Comparison of ENCODE assay signal across 8 mouse cellular contexts in the genomic region with DNA sequence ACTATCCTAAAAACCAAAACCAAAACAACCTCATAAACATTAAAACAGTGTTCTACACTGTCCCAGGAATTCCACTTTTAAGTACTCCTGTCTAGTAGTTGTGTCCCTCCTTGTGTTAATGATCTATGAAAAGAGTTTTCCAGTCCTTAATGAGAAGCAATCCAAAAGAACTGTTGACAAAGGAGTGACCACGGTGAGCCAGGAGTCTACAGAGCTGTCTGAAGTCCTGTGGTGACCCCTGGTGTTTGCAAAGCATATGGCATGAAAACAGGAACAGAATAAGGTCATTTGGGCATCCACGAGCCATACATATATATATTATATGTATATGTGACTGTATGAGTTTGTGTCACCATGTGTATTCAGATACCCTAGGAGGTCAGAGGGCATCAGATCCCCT. TPM values are rescaled to one million over a fixed set of nuclear protein-coding genes. Genes with fewer than 3 reads are reported as not detected.
DNase-seq lines count a peak whose midpoint lies in the region; ATAC-seq and TF ChIP-seq lines count a peak whose summit lies in the region.

No protein-coding gene starts in this region.

- TF ChIP-seq CTCF in embryonic fibroblast, embryonic 13.5 days (IDR thresholded peaks at IDR 0.05; ENCODE audit: borderline replicate concordance, insufficient read depth, low read length), result peak; percentile 25; the same call in 1 of the 2 replicates

- no peak overlapping the region for H3K27ac ChIP-seq in hindbrain, embryonic 10.5 days
- H3K27ac ChIP-seq in hindbrain, embryonic 13.5 days, result no peak overlapping the region
- no peak overlapping the region for H3K27ac ChIP-seq in embryonic fibroblast, embryonic 13.5 days (ENCODE audit: insufficient read depth, low read length)
- H3K27ac ChIP-seq in liver, embryonic 12.5 days, result no peak overlapping the region

- no peak; the same call in 1 of the 2 replicates for ATAC-seq in hindbrain, embryonic 13.5 days (ENCODE audit: low FRiP score)
- ATAC-seq in liver, embryonic 12.5 days, result peak; percentile 52

- peak; percentile 59 for DNase-seq in hindbrain, embryonic 10.5 days (ENCODE audit: low spot score)
- DNase-seq in adrenal gland, adult 8-10 months, result peak; percentile 44
- peak; percentile 89 for DNase-seq in induced T-regulatory cell, adult 2 months (ENCODE audit: low read depth)
- DNase-seq in naive thymus-derived CD4-positive, alpha-beta T cell, adult 2 months (ENCODE audit: low read depth), result peak; percentile 86
- DNase-seq in yolk sac, embryonic 10.5 days (ENCODE audit: low spot score), result peak; percentile 56

- TF ChIP-seq POLR2A in embryonic fibroblast, embryonic 13.5 days (IDR thresholded peaks at IDR 0.05; ENCODE audit: low read depth, low read length), result no peak

- no peak overlapping the region for H3K4me2 ChIP-seq in hindbrain, embryonic 13.5 days
- no peak overlapping the region for H3K4me2 ChIP-seq in liver, embryonic 12.5 days

- WGBS in hindbrain, embryonic 10.5 days, result 18% methylated on average over 2 of the region's 2 CpGs
- 11% methylated on average over 2 of the region's 2 CpGs for WGBS in hindbrain, embryonic 13.5 days
- WGBS in liver, embryonic 12.5 days (ENCODE audit: insufficient replicate concordance), result 5% methylated on average over 2 of the region's 2 CpGs

- peaks cover 13% of the 10 kb centered on the region for H3K9me3 ChIP-seq in hindbrain, embryonic 10.5 days
- peaks cover 4% of the 10 kb centered on the region; the same call in 1 of the 2 replicates for H3K9me3 ChIP-seq in hindbrain, embryonic 13.5 days
- no peaks in the 10 kb centered on the region for H3K9me3 ChIP-seq in liver, embryonic 12.5 days (replicated peaks)

- peaks cover 49% of the 10 kb centered on the region for H3K27me3 ChIP-seq in hindbrain, embryonic 10.5 days (ENCODE audit: insufficient read depth, poor library complexity, severe bottlenecking)
- H3K27me3 ChIP-seq in hindbrain, embryonic 13.5 days, result peaks cover 54% of the 10 kb centered on the region
- peaks cover 48% of the 10 kb centered on the region for H3K27me3 ChIP-seq in liver, embryonic 12.5 days (replicated peaks)

- H3K36me3 ChIP-seq in hindbrain, embryonic 10.5 days, result no peaks in the 10 kb centered on the region
- no peaks in the 10 kb centered on the region; the same call in 1 of the 2 replicates for H3K36me3 ChIP-seq in hindbrain, embryonic 13.5 days
- H3K36me3 ChIP-seq in liver, embryonic 12.5 days, result no peaks in the 10 kb centered on the region

- H3K4me3 ChIP-seq in hindbrain, embryonic 10.5 days, result no peak overlapping the region
- H3K4me3 ChIP-seq in hindbrain, embryonic 13.5 days, result no peak overlapping the region
- no peak overlapping the region for H3K4me3 ChIP-seq in embryonic fibroblast, embryonic 13.5 days (ENCODE audit: insufficient read depth, low read length)
- H3K4me3 ChIP-seq in liver, embryonic 12.5 days, result no peak overlapping the region

- peaks cover 18% of the 10 kb centered on the region for H3K4me1 ChIP-seq in hindbrain, embryonic 10.5 days (replicated peaks)
- peaks cover 18% of the 10 kb centered on the region for H3K4me1 ChIP-seq in hindbrain, embryonic 13.5 days (replicated peaks)
- no peaks in the 10 kb centered on the region for H3K4me1 ChIP-seq in embryonic fibroblast, embryonic 13.5 days (ENCODE audit: control insufficient read depth, insufficient read depth, low read length)
- H3K4me1 ChIP-seq in liver, embryonic 12.5 days, result peaks cover 16% of the 10 kb centered on the region

- H3K9ac ChIP-seq in hindbrain, embryonic 13.5 days, result no peak overlapping the region
- H3K9ac ChIP-seq in liver, embryonic 12.5 days, result no peak overlapping the region

RNA-seq across cellular contexts. Expression of a gene that starts 8.0 kb away (rescaled TPM):
- polyA plus RNA-seq in hindbrain, embryonic 10.5 days (2016; fragmentation: Nextera tagmentation; extraction: Ambion mirVana), result 126 and 157 TPM in 2 replicates
- polyA plus RNA-seq in hindbrain, embryonic 13.5 days (2015; fragmentation: Nextera tagmentation; extraction: Ambion mirVana), result 80.3 and 95.9 TPM in 2 replicates
- 100 to 1,000 TPM; 168 to 169 (median 168) TPM for total RNA-seq in adrenal gland, adult 8-10 months (2022)
- 273 and 288 TPM in 2 replicates for polyA plus RNA-seq in embryonic fibroblast, embryonic 13.5 days (2011; ENCODE audit: insufficient read length, low read depth, missing spikeins)
- polyA plus RNA-seq in liver, embryonic 12.5 days (2016; fragmentation: Nextera tagmentation; extraction: Ambion mirVana), result 145 and 148 TPM in 2 replicates

RNA-seq across cellular contexts. Expression of a gene that starts 8.5 kb away (rescaled TPM):
- 2.8 and 4.4 TPM in 2 replicates for polyA plus RNA-seq in hindbrain, embryonic 10.5 days (2016; fragmentation: Nextera tagmentation; extraction: Ambion mirVana)
- 6.0 and 6.7 TPM in 2 replicates for polyA plus RNA-seq in hindbrain, embryonic 13.5 days (2015; fragmentation: Nextera tagmentation; extraction: Ambion mirVana)
- 1 to 10 TPM; 3.2 to 7.5 (median 5.9) TPM for total RNA-seq in adrenal gland, adult 8-10 months (2022)
- polyA plus RNA-seq in embryonic fibroblast, embryonic 13.5 days (2011; ENCODE audit: insufficient read length, low read depth, missing spikeins), result 0.80 and 1.0 TPM in 2 replicates
- 0.77 and 1.4 TPM in 2 replicates for polyA plus RNA-seq in liver, embryonic 12.5 days (2016; fragmentation: Nextera tagmentation; extraction: Ambion mirVana)

RNA-seq across cellular contexts. Expression of a gene that starts 11.5 kb away (rescaled TPM):
- polyA plus RNA-seq in hindbrain, embryonic 10.5 days (2016; fragmentation: Nextera tagmentation; extraction: Ambion mirVana), result 113 and 144 TPM in 2 replicates
- polyA plus RNA-seq in hindbrain, embryonic 13.5 days (2015; fragmentation: Nextera tagmentation; extraction: Ambion mirVana), result 181 and 184 TPM in 2 replicates
- 100 to 1,000 TPM; 235 to 249 (median 240) TPM for total RNA-seq in adrenal gland, adult 8-10 months (2022)
- 85.6 and 98.6 TPM in 2 replicates for polyA plus RNA-seq in embryonic fibroblast, embryonic 13.5 days (2011; ENCODE audit: insufficient read length, low read depth, missing spikeins)
- polyA plus RNA-seq in liver, embryonic 12.5 days (2016; fragmentation: Nextera tagmentation; extraction: Ambion mirVana), result 133 and 134 TPM in 2 replicates

RNA-seq across cellular contexts. Expression of a gene that starts 36.2 kb away (rescaled TPM):
- polyA plus RNA-seq in hindbrain, embryonic 10.5 days (2016; fragmentation: Nextera tagmentation; extraction: Ambion mirVana), result 31.3 and 34.4 TPM in 2 replicates
- 37.0 and 37.4 TPM in 2 replicates for polyA plus RNA-seq in hindbrain, embryonic 13.5 days (2015; fragmentation: Nextera tagmentation; extraction: Ambion mirVana)
- total RNA-seq in adrenal gland, adult 8-10 months (2022), result 10 to 100 TPM; 15.2 to 19.9 (median 17.5) TPM
- 14.2 and 16.9 TPM in 2 replicates for polyA plus RNA-seq in embryonic fibroblast, embryonic 13.5 days (2011; ENCODE audit: insufficient read length, low read depth, missing spikeins)
- 16.2 and 20.0 TPM in 2 replicates for polyA plus RNA-seq in liver, embryonic 12.5 days (2016; fragmentation: Nextera tagmentation; extraction: Ambion mirVana)

RNA-seq across cellular contexts. Expression of a gene that starts 47.2 kb away (rescaled TPM):
- polyA plus RNA-seq in hindbrain, embryonic 10.5 days (2016; fragmentation: Nextera tagmentation; extraction: Ambion mirVana), result 373 and 399 TPM in 2 replicates
- polyA plus RNA-seq in hindbrain, embryonic 13.5 days (2015; fragmentation: Nextera tagmentation; extraction: Ambion mirVana), result 216 and 239 TPM in 2 replicates
- 100 to 1,000 TPM; 223 to 300 (median 260) TPM for total RNA-seq in adrenal gland, adult 8-10 months (2022)
- 352 and 453 TPM in 2 replicates for polyA plus RNA-seq in embryonic fibroblast, embryonic 13.5 days (2011; ENCODE audit: insufficient read length, low read depth, missing spikeins)
- polyA plus RNA-seq in liver, embryonic 12.5 days (2016; fragmentation: Nextera tagmentation; extraction: Ambion mirVana), result 201 and 203 TPM in 2 replicates
